Comparison of ENCODE assay signal across 8 mouse cellular contexts in genomic region chrX:10713839-10714637, GRCm38 (mm10). TPM values are rescaled to one million over a fixed set of nuclear protein-coding genes. Genes with fewer than 3 reads are reported as not detected.
A peak's percentile ranks its signal among the peaks of the same experiment; 100 is the strongest.
DNase-seq lines count a peak whose midpoint lies in the region; ATAC-seq and TF ChIP-seq lines count a peak whose summit lies in the region.

No protein-coding gene starts in this region.

- H3K4me1 ChIP-seq in embryonic facial prominence, embryonic 12.5 days: no peaks in the 10 kb centered on the region
- no peaks in the 10 kb centered on the region for H3K4me1 ChIP-seq in hindbrain, postnatal 0 days (ENCODE audit: insufficient read depth, low read length)
- peaks cover 10% of the 10 kb centered on the region for H3K4me1 ChIP-seq in liver, postnatal 0 days (ENCODE audit: insufficient read depth)

- H3K27ac ChIP-seq in embryonic facial prominence, embryonic 12.5 days: peak overlapping the region; percentile 32; the same call in 1 of the 2 replicates
- H3K27ac ChIP-seq in hindbrain, postnatal 0 days: no peak overlapping the region
- H3K27ac ChIP-seq in liver, postnatal 0 days (ENCODE audit: low read depth): peak overlapping the region; percentile 57

- peak; percentile 42 for TF ChIP-seq CTCF in hindbrain, postnatal 0 days (IDR thresholded peaks at IDR 0.05; ENCODE audit: low read depth)
- peak; percentile 60 for TF ChIP-seq CTCF in liver, postnatal 0 days (IDR thresholded peaks at IDR 0.05; ENCODE audit: low read depth)

- no peaks in the 10 kb centered on the region; the same call in 1 of the 2 replicates for H3K27me3 ChIP-seq in embryonic facial prominence, embryonic 12.5 days
- no peaks in the 10 kb centered on the region for H3K27me3 ChIP-seq in hindbrain, postnatal 0 days (ENCODE audit: insufficient read depth, low read length)
- no peaks in the 10 kb centered on the region for H3K27me3 ChIP-seq in liver, postnatal 0 days (ENCODE audit: insufficient read depth, low read length)

- DNase-seq in lung, adult 18-20 months: peak; percentile 13 to 19
- DNase-seq in lung, postnatal 14 days: no peak
- DNase-seq in hindbrain, postnatal 0 days (ENCODE audit: low spot score): peak; percentile 8
- DNase-seq in liver, postnatal 0 days: no peak
- no peak for DNase-seq in frontal cortex, postnatal 25 days (ENCODE audit: low spot score in 2 of 2)
- no peak for DNase-seq in spleen, adult 12 weeks (ENCODE audit: low spot score)

- no peaks in the 10 kb centered on the region for H3K9me3 ChIP-seq in embryonic facial prominence, embryonic 12.5 days
- H3K9me3 ChIP-seq in hindbrain, postnatal 0 days (ENCODE audit: low read length): no peaks in the 10 kb centered on the region
- no peaks in the 10 kb centered on the region for H3K9me3 ChIP-seq in liver, postnatal 0 days (ENCODE audit: low read length)

- WGBS in embryonic facial prominence, embryonic 12.5 days: 41% methylated on average over 11 of the region's 11 CpGs
- 46% methylated on average over 11 of the region's 11 CpGs for WGBS in hindbrain, postnatal 0 days
- 24% methylated on average over 11 of the region's 11 CpGs for WGBS in liver, postnatal 0 days (ENCODE audit: insufficient replicate concordance)

- TF ChIP-seq EP300 in liver, postnatal 0 days (IDR thresholded peaks at IDR 0.05; ENCODE audit: low read depth): no peak

- H3K4me3 ChIP-seq in embryonic facial prominence, embryonic 12.5 days: no peak overlapping the region
- peak overlapping the region; percentile 6; the same call in 1 of the 2 replicates for H3K4me3 ChIP-seq in hindbrain, postnatal 0 days (ENCODE audit: low read length)
- peak overlapping the region; percentile 36; the same call in 1 of the 2 replicates for H3K4me3 ChIP-seq in liver, postnatal 0 days (ENCODE audit: low read depth, low read length)

- no peak overlapping the region for H3K9ac ChIP-seq in embryonic facial prominence, embryonic 12.5 days
- H3K9ac ChIP-seq in hindbrain, postnatal 0 days (replicated peaks; ENCODE audit: low read length): no peak overlapping the region
- H3K9ac ChIP-seq in liver, postnatal 0 days (replicated peaks): no peak overlapping the region; the same call in 1 of the 2 replicates

- ATAC-seq in embryonic facial prominence, embryonic 12.5 days (ENCODE audit: insufficient number of reproducible peaks, insufficient read depth, low FRiP score, low TSS enrichment): no peak
- ATAC-seq in hindbrain, postnatal 0 days: no peak
- ATAC-seq in liver, postnatal 0 days: no peak
- no peak for ATAC-seq in megakaryocyte-erythroid progenitor cell, adult 5-6 weeks (replicated peaks; ENCODE audit: low FRiP score, low TSS enrichment, poor library complexity, severe bottlenecking)

- peak overlapping the region; percentile 33 for H3K4me2 ChIP-seq in embryonic facial prominence, embryonic 12.5 days (replicated peaks)
- peak overlapping the region; percentile 41 for H3K4me2 ChIP-seq in hindbrain, postnatal 0 days (ENCODE audit: low read depth, low read length)
- peak overlapping the region; percentile 76 for H3K4me2 ChIP-seq in liver, postnatal 0 days (ENCODE audit: low read depth, low read length)

- no peaks in the 10 kb centered on the region for H3K36me3 ChIP-seq in embryonic facial prominence, embryonic 12.5 days
- no peaks in the 10 kb centered on the region for H3K36me3 ChIP-seq in hindbrain, postnatal 0 days (ENCODE audit: insufficient read depth, low read length)
- H3K36me3 ChIP-seq in liver, postnatal 0 days (replicated peaks; ENCODE audit: insufficient read depth, low read length): no peaks in the 10 kb centered on the region

RNA-seq across cellular contexts. Expression of gene Mid1ip1, which starts 0.8 kb away (rescaled TPM):
- 29.7 and 31.7 TPM in 2 replicates for polyA plus RNA-seq in embryonic facial prominence, embryonic 12.5 days (2016; fragmentation: Nextera tagmentation; extraction: Ambion mirVana)
- 92.9 and 115 TPM in 2 replicates for total RNA-seq in hindbrain, postnatal 0 days (2014; rRNA removed)
- 107 and 113 TPM in 2 replicates for polyA plus RNA-seq in hindbrain, postnatal 0 days (2015; fragmentation: Nextera tagmentation; extraction: Ambion mirVana)
- 26.6 and 31.5 TPM in 2 replicates for polyA plus RNA-seq in liver, postnatal 0 days (2015; fragmentation: Nextera tagmentation; extraction: Ambion mirVana)
- total RNA-seq in megakaryocyte-erythroid progenitor cell, adult 5-6 weeks (2014; fragmentation: Nextera tagmentation): 15.3 and 28.9 TPM in 2 replicates
- 45.8 TPM in 2 replicates for total RNA-seq in megakaryocyte-erythroid progenitor cell, adult 5-6 weeks (2017)

Comparison
In these comparisons a context has a peak if more than half of its experiments do, and no peak if none do; other contexts are left out.
1. DNase-seq: peak in lung, adult 18-20 months (2 of 2) and hindbrain, postnatal 0 days (single experiment); none in lung, postnatal 14 days (single experiment), liver, postnatal 0 days (single experiment), frontal cortex, postnatal 25 days (0 of 2) and spleen, adult 12 weeks (single experiment).
2. Peak in every context shown above with its lines, with median percentiles within 50 percentile points of each other: H3K4me2 ChIP-seq.